Comparison of ENCODE assay signal across 7 mouse cellular contexts in genomic region chr5:31631169-31631568, GRCm38 (mm10). TPM values are rescaled to one million over a fixed set of nuclear protein-coding genes. Genes with fewer than 3 reads are reported as not detected.
A peak's percentile ranks its signal among the peaks of the same experiment; 100 is the strongest.
DNase-seq lines count a peak whose midpoint lies in the region; ATAC-seq and TF ChIP-seq lines count a peak whose summit lies in the region.
"Not testable (repeated sequence)": the region's sequence is repeated elsewhere in the genome, so short reads cannot be mapped to it uniquely, and the experiment has no call there.

No protein-coding gene starts in this region.

- not testable (repeated sequence) for DNase-seq in ES-E14 (ENCODE audit: low read depth, low spot score); heart, embryonic 10.5 days (ENCODE audit: low spot score); kidney, postnatal 0 days (ENCODE audit: low spot score)

- not testable (repeated sequence) for ATAC-seq in embryonic facial prominence, embryonic 13.5 days (ENCODE audit: insufficient number of reproducible peaks, insufficient read depth, low FRiP score, low TSS enrichment, low read depth); heart, embryonic 15.5 days (replicated peaks; ENCODE audit: insufficient number of reproducible peaks, insufficient read depth, low FRiP score, low read depth)
- peak; percentile 61; the same call in 1 of the 2 replicates for ATAC-seq in intestine, postnatal 0 days
- peak; percentile 49; the same call in 1 of the 2 replicates for ATAC-seq in kidney, postnatal 0 days (replicated peaks; ENCODE audit: low FRiP score, low read depth)

- peaks cover 23 to 40% of the 10 kb centered on the region in 2 experiments for H3K4me1 ChIP-seq in ES-E14 (ENCODE audit: control insufficient read depth in 2 of 2, insufficient read depth in 2 of 2, low read length in 2 of 2, poor library complexity in 1 of 2)
- H3K4me1 ChIP-seq in embryonic facial prominence, embryonic 13.5 days = peaks cover 31% of the 10 kb centered on the region
- H3K4me1 ChIP-seq in heart, embryonic 10.5 days = peaks cover 40% of the 10 kb centered on the region
- peaks cover 50% of the 10 kb centered on the region for H3K4me1 ChIP-seq in heart, embryonic 15.5 days (replicated peaks)
- not testable (repeated sequence) for H3K4me1 ChIP-seq in intestine, postnatal 0 days (replicated peaks; ENCODE audit: control insufficient read depth, insufficient read depth, low read length); kidney, postnatal 0 days (replicated peaks; ENCODE audit: insufficient read depth, low read length)

- H3K4me2 ChIP-seq in embryonic facial prominence, embryonic 13.5 days; heart, embryonic 15.5 days; intestine, postnatal 0 days (replicated peaks; ENCODE audit: low read depth); kidney, postnatal 0 days (ENCODE audit: low read length): not testable (repeated sequence)
- peak overlapping the region; percentile 58 for H3K4me2 ChIP-seq in myocyte (ENCODE audit: low read depth)

- not testable (repeated sequence) for TF ChIP-seq CTCF in intestine, postnatal 0 days (IDR thresholded peaks at IDR 0.05; ENCODE audit: low read depth); kidney, postnatal 0 days (IDR thresholded peaks at IDR 0.05; ENCODE audit: low read depth)

- WGBS in embryonic facial prominence, embryonic 13.5 days = 92% methylated on average over 4 of the region's 4 CpGs
- WGBS in heart, embryonic 10.5 days = 96% methylated on average over 4 of the region's 4 CpGs
- 91% methylated on average over 4 of the region's 4 CpGs for WGBS in heart, embryonic 15.5 days
- 80% methylated on average over 4 of the region's 4 CpGs for WGBS in intestine, postnatal 0 days
- WGBS in kidney, postnatal 0 days = 78% methylated on average over 4 of the region's 4 CpGs

- not testable (repeated sequence) for H3K9me3 ChIP-seq in ES-E14 (ENCODE audit: control insufficient read depth, insufficient read depth, low read depth, low read length); embryonic facial prominence, embryonic 13.5 days; heart, embryonic 10.5 days; heart, embryonic 15.5 days (replicated peaks); intestine, postnatal 0 days (ENCODE audit: control insufficient read depth); kidney, postnatal 0 days (replicated peaks; ENCODE audit: low read length)

- in situ Hi-C loops in ES-E14 (cut with MboI; ENCODE audit: low sequenced_read_pairs in 2 of 2, unreplicated experiment in 2 of 2) = not testable (repeated sequence)

- not testable (repeated sequence) for H3K4me3 ChIP-seq in ES-E14 (ENCODE audit: insufficient read depth in 1 of 2, low read depth in 1 of 2, low read length in 2 of 2, poor library complexity in 1 of 2, severe bottlenecking in 1 of 2); embryonic facial prominence, embryonic 13.5 days; heart, embryonic 10.5 days; heart, embryonic 15.5 days; intestine, postnatal 0 days (ENCODE audit: low read depth, low read length); kidney, postnatal 0 days (replicated peaks; ENCODE audit: low read depth, low read length); myocyte

- not testable (repeated sequence) for H3K36me3 ChIP-seq in ES-E14 (ENCODE audit: control insufficient read depth, insufficient read depth, low read length, poor library complexity, severe bottlenecking); embryonic facial prominence, embryonic 13.5 days; heart, embryonic 10.5 days; heart, embryonic 15.5 days; intestine, postnatal 0 days (ENCODE audit: control insufficient read depth, insufficient read depth); kidney, postnatal 0 days (ENCODE audit: insufficient read depth, low read length); myocyte (ENCODE audit: control insufficient read depth, insufficient read depth)

- H3K9ac ChIP-seq in ES-E14 (ENCODE audit: insufficient read depth, low read depth, low read length, poor library complexity, severe bottlenecking); embryonic facial prominence, embryonic 13.5 days; heart, embryonic 15.5 days; intestine, postnatal 0 days (ENCODE audit: low read depth, low read length); kidney, postnatal 0 days (ENCODE audit: low read depth, low read length): not testable (repeated sequence)

- not testable (repeated sequence) for H3K79me2 ChIP-seq in myocyte (ENCODE audit: control insufficient read depth, insufficient read depth)

- not testable (repeated sequence) for H3K27me3 ChIP-seq in embryonic facial prominence, embryonic 13.5 days; heart, embryonic 10.5 days (ENCODE audit: insufficient read depth, poor library complexity, severe bottlenecking); heart, embryonic 15.5 days; intestine, postnatal 0 days (replicated peaks; ENCODE audit: control insufficient read depth, insufficient read depth, low read length); kidney, postnatal 0 days (ENCODE audit: insufficient read depth, low read length); myocyte (ENCODE audit: control insufficient read depth, insufficient read depth, insufficient read length)

- peak overlapping the region; percentile 77; the same call in 1 of the 2 replicates for H3K27ac ChIP-seq in ES-E14 (ENCODE audit: insufficient read depth, low read depth, low read length, poor library complexity, severe bottlenecking)
- H3K27ac ChIP-seq in embryonic facial prominence, embryonic 13.5 days = 0 out of 2 replicates have a peak overlapping the region, but pooled peaks have one; percentile 85
- peak overlapping the region; percentile 89 for H3K27ac ChIP-seq in heart, embryonic 10.5 days
- peak overlapping the region; percentile 87; the same call in 1 of the 2 replicates for H3K27ac ChIP-seq in heart, embryonic 15.5 days
- H3K27ac ChIP-seq in intestine, postnatal 0 days (ENCODE audit: low read depth, low read length) = not testable (repeated sequence)
- H3K27ac ChIP-seq in kidney, postnatal 0 days = peak overlapping the region; percentile 9; the same call in 1 of the 2 replicates

- TF ChIP-seq POLR2A in myocyte (IDR thresholded peaks at IDR 0.05; ENCODE audit: insufficient read length, low read depth) = not testable (repeated sequence)

- H3ac ChIP-seq in myocyte (ENCODE audit: control insufficient read depth, insufficient read length) = not testable (repeated sequence)

RNA-seq across cellular contexts. Expression of gene Mrpl33, which starts 34.4 kb away (rescaled TPM):
- 170 and 172 TPM in 2 replicates for total RNA-seq in ES-E14 (2012; rRNA removed)
- 279 and 345 TPM in 2 replicates for polyA plus RNA-seq in embryonic facial prominence, embryonic 13.5 days (2015; fragmentation: Nextera tagmentation; extraction: Ambion mirVana)
- 294 and 320 TPM in 2 replicates for polyA plus RNA-seq in heart, embryonic 10.5 days (2016; fragmentation: Nextera tagmentation; extraction: Ambion mirVana)
- polyA plus RNA-seq in heart, embryonic 15.5 days (2015; fragmentation: Nextera tagmentation; extraction: Ambion mirVana) = 344 and 459 TPM in 2 replicates
- 337 and 357 TPM in 2 replicates for polyA plus RNA-seq in intestine, postnatal 0 days (2015; fragmentation: Nextera tagmentation; extraction: Ambion mirVana)
- polyA plus RNA-seq in kidney, postnatal 0 days (2015; fragmentation: Nextera tagmentation; extraction: Ambion mirVana) = 369 and 406 TPM in 2 replicates
- polyA plus RNA-seq in myocyte (2012; fragmentation: generic; extraction: Trizol) = 241 TPM
